Mouse (Mus musculus) macrophage (primary cell): ENCODE measurements around the gene Ugt1a6b. TPM values are rescaled to one million over a fixed set of nuclear protein-coding genes. Genes with fewer than 3 reads are reported as not detected.

ENCODE experiments used
- H3K27ac ChIP-seq: fragments of 350-480 bp; formaldehyde crosslinking; 2 replicates; pipeline ENCODE4 v1.9.0; 2021
- H3K36me3 ChIP-seq: fragments of 350-480 bp; formaldehyde crosslinking; 2 replicates; pipeline ENCODE4 v1.9.0; 2021; ENCODE audit errors: inconsistent target
- H3K4me3 ChIP-seq: fragments of 350-480 bp; formaldehyde crosslinking; 2 replicates; pipeline ENCODE4 v1.9.0; 2021; ENCODE audit errors: inconsistent target
- H3K79me2 ChIP-seq: fragments of 350-480 bp; formaldehyde crosslinking; 2 replicates; pipeline ENCODE4 v1.9.0; 2021; ENCODE audit errors: inconsistent target
- WGBS: methylation state at CpG from one replicate; pipeline ENCODE4 v1.1.7; 2026; ENCODE audit warnings: inconsistent platforms; ENCODE audit not compliant: missing documents; 5-methylcytosine and 5-hydroxymethylcytosine counted together
- polyA plus RNA-seq: library from polyadenylated mRNA; stranded (reverse); fragments of 250-400 nt; gene quantifications from 3 replicates; pipeline ENCODE4 v1.2.4, GENCODE M21; 2018; ENCODE audit warnings: inconsistent platforms

The Ugt1a6b gene
- polyA plus RNA-seq, 1 experiment from 2014 or later: 0.37 TPM

DNA sequence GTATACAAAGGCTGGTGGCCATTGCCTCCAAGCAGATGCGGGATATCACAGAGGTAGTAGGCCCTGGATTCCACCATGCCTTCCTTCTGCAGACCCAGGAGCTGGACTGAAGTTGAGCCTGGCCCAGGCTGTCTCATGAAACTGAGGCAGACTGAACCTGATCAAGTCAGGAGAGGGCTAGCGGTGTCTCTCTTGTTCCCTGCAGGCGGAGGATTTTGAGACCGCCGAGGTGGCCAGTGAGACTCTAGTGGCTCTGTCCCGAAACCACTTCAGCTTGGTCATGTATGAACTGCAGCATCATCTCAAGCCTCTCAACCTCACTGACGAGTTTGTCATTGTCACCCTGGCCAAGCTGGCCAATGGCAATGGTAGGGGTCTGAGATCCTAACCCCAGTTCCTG lies 127.4 kb downstream of the Ugt1a6b start:
- WGBS: 71% methylated on average over 7 of the region's 7 CpGs
- H3K36me3 ChIP-seq: no peaks in the 10 kb centered on the region
- no peak overlapping the region for H3K27ac ChIP-seq
- H3K79me2 ChIP-seq: no peaks in the 10 kb centered on the region
- no peak overlapping the region for H3K4me3 ChIP-seq

DNA sequence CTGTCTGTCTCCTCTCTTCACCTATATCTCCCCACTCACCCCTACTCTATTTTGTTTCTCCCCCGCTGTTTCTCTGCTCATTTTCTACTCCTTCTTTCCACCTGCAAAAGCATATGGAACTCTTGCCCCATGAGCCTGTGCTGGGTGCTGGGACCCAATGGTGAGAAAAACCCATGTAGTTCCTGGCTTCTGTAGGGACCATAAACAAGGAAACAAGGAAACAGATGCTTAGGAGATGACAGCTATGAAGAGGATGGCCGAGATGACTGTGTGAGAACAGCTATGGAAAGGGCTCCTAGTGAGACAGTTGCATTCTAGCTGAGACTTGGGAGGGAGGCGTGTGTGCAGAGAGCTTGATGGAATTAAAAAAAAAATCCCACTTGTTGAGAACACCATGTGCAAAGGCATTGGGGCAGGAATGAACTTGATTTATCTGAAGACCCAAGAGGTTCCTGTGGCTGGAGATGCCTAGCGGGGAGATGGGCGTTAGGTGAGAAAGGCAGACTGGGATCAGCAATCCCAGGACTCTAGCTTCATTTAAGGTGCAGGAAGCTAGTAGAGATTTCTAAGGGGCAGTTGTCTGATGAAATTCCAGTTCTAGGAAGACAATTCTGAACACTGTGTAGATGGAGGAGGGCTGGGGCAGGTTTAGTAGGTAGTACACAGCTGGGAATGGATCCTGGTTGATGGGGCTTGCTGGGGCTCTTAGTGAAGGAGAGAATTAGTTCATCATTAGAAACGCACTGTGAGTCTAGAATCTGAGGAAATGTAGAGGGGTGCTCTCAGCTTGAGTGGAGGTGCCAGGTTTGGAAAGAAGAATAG lies 128.1 kb downstream of the Ugt1a6b start:
- no peaks in the 10 kb centered on the region for H3K36me3 ChIP-seq
- WGBS: 77% methylated on average over 6 of the region's 6 CpGs
- H3K27ac ChIP-seq: no peak overlapping the region
- no peaks in the 10 kb centered on the region for H3K79me2 ChIP-seq
- H3K4me3 ChIP-seq: no peak overlapping the region

DNA sequence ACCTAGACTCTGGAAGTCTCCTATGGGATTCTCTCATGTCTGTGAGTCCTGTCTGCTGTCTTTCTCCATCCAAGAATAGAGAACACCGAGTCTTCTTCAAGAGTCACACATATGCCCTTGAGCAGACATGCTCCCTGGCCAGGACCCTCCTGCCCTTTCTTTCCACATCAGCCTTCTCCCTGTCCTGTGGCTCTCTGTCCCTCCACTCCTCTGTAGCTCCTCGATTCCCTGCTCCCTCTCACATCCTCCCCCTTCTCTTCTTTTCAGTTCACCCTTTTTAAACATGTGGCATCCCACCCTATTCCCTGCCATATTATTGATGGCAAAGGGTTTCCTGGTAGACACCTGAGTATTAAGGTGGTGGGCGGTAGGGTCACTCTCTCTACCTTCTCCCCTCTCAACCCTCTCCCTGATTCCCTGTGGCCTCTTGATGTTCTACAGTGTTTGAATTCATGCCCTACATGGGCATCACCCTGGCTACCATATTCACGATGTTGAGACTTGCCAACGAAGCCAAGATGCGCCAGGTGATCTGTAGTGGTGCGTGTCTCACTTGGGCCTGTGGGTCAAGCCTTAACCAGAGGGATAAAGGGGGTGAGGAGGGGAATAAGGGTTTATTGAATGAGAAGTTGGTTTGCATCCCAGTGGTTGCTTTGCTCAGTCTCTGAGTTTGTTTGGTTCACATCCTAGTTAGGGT lies 128.9 kb downstream of the Ugt1a6b start:
- no peak overlapping the region for H3K4me3 ChIP-seq
- WGBS: 73% methylated on average over 7 of the region's 7 CpGs

DNA sequence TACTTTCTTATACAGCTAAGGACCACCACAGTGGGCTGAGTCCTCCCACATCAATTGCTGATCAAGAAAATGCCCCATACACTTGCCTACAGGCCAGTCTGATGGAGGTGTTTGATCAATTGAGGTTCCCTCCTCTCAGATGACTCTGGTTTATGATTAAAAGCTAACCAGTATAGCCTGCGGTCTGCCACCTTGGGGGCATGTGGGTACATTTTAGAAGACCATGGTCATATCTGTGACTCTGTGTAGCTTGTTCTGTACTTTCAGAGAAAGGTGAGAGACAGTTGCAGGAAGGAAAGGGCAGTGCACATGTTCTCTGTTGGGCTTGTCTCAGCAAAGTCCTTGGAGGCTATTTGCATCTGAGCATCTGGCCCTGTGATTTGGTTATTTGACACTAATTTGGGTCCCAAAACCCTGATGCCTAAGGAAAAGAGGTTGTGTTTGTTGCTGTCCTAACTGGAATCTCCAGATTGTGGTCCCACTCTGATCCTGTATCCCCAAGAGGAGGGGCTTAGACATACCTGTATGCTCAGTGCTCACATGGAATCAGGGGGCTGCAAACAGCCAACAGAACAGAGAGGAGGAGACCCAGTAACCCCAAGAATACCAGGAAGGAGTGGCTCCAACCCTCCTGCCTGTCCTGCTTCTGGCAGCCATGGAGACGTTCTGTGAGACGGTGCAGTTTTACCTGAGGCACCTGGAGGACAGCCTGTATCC lies 129.8 kb downstream of the Ugt1a6b start:
- Histone ChIP-seq H3K79me2 (no peaks in the 10 kb centered on the region), H3K36me3 (no peaks in the 10 kb centered on the region), H3K4me3 (no peak overlapping the region), H3K27ac (no peak overlapping the region)
- WGBS: 55% methylated on average over 3 of the region's 3 CpGs

More for the DNA sequence above, 128.9 kb downstream of the Ugt1a6b start:
- no peaks in the 10 kb centered on the region for H3K79me2 ChIP-seq
- H3K36me3 ChIP-seq: no peaks in the 10 kb centered on the region
- no peak overlapping the region for H3K27ac ChIP-seq

DNA sequence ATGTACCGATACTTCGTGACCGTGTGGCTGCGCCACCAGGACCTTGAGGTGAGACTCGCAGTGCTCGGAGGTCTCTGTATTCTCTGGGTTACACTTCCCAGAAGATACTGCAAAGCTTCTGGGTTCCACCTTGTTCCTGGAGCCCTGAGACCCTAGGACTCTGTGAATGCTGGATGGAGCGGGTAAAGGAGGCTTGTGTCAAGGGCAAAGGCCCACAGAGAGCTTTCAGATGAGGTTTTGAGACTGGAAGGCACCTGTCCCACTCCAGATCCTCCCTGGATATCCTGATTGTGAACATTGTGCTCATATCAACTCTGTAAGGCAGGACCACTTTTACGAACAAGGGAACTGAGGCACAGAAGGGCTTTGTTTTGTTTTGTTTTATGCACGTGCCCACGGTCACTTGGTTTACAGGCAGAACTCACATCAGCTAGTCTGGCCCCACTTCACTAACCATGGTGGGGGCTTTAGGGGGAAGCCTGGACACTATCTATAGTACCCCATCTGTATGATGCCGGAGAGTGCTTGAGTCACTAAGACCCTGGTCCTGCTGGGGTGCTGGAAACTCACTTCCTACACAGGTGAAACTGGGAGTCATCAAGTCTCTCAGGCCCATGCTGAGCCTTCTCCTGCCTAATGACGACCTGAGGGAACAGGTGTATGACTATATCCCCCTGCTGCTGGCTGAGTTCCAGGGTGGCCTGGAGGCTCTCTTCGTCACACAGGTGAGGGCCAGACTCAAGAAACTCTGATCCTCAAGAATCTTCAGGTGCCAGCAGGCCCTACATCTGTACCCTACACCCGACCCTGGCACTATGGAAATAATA lies 130.6 kb downstream of the Ugt1a6b start:
- no peaks in the 10 kb centered on the region for H3K79me2 ChIP-seq
- H3K4me3 ChIP-seq: no peak overlapping the region
- 68% methylated on average over 14 of the region's 14 CpGs for WGBS
- no peaks in the 10 kb centered on the region for H3K36me3 ChIP-seq
- H3K27ac ChIP-seq: no peak overlapping the region

DNA sequence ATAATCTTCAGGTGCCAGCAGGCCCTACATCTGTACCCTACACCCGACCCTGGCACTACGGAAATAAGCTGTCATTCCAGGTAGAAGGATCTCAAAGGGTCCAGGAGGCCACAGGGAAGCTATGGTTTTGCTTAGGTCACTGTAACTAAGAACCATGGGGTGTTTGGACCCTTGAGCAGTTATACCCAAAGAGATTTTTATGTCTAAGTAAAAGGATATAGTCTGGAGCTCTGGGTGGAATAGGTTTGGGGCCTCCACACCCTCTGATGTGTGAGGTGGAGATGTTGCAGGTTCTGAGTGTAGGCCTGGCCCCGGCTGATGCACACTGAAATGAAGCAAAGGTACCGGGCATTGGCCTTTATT lies 131.2 kb downstream of the Ugt1a6b start:
- 67% methylated on average over 4 of the region's 4 CpGs for WGBS
- Histone ChIP-seq H3K27ac (no peak overlapping the region), H3K36me3 (no peaks in the 10 kb centered on the region)

DNA sequence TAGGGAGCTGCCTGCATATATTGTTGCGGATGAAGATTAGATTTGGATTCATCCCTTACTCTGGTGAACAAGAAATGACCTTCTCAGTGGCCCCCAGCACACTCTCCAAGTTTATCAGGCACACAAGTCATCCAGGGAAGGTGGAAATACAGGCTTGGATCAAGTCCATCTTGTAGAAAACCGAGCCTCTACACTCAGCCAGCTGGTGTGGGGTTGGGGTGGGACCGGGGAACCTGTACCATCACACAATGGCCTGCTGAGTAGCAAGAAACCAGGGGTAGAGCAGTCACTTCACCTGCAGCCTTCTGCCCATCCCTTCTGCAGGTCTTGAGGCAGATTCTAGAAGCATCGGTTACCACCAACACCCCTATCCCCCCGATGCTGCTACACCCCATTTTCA lies 131.6 kb downstream of the Ugt1a6b start:
- 42% methylated on average over 5 of the region's 5 CpGs for WGBS
- no peaks in the 10 kb centered on the region for H3K36me3 ChIP-seq
- no peak overlapping the region for H3K27ac ChIP-seq
- no peaks in the 10 kb centered on the region for H3K79me2 ChIP-seq
- no peak overlapping the region for H3K4me3 ChIP-seq

More for the DNA sequence above, 131.2 kb downstream of the Ugt1a6b start:
- Histone ChIP-seq H3K79me2 (no peaks in the 10 kb centered on the region), H3K4me3 (no peak overlapping the region)

DNA sequence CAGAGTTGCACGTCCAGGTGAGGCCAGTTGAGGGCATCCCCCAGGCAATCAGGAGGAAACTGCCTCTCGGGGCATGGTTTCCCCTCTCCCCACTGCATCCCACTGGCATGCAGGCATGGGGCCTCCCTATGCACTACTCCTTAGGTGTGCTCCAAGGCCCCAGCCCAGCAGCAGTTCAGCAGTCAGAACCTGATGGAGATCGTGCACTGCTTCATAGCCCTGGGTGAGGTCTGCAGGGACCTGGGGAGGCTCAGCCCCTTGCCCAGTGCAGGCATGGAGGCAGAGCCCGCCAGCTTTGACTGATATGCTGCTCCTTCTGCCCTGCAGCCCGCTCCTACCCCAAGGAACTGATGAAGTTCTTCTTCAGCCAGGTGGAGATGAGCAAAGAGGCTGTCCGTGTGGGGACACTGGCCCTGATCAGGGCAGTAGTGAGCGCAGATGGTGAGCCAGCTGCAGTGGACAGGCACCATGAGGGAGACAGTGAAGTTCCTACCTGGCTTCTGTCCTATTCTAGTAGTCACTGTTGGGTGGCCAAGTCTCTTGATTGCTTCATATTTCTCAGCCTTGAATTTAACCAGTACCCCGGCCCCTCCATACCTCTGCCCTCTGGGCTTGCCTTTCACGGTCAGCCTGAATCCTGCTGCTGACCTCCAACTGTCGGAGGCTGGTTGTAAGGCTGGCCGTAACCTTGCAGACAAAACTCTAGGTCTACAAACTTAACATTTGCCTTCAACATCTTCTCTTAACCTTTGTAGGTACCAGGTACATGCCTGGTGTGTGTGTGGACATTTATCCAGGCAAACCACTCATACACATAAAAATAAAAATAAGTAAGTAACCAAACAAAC lies 132.2 kb downstream of the Ugt1a6b start:
- no peak overlapping the region for H3K27ac ChIP-seq
- no peaks in the 10 kb centered on the region for H3K79me2 ChIP-seq
- H3K4me3 ChIP-seq: no peak overlapping the region
- WGBS: 64% methylated on average over 11 of the region's 11 CpGs
- H3K36me3 ChIP-seq: no peaks in the 10 kb centered on the region

DNA sequence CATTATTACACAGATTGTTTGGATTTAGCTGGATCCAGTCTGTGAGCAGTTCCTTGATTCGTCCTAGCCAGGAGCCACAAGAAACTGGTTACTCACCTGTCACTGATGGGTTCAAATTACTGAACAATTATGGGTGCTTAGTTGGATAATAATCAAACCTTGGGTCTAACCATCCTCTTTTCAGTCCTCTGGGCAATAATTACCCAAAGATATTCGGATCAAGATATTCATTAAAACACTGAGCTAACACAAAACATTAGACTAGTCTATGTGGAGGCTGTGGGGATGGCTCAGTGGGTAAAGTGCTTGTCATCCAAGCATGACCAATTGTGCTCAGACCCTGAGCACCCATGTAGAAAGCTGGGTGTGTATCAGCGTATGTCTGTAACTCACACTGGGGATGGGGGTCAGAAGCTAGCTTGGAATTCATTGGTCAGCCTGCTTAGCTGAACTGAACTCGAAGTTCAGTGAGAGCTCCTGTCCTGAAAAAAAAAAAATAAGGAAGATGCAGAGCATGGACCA lies 132.9 kb downstream of the Ugt1a6b start:
- no peak overlapping the region for H3K27ac ChIP-seq
- WGBS: 66% methylated on average over 4 of the region's 4 CpGs
- no peak overlapping the region for H3K4me3 ChIP-seq
- no peaks in the 10 kb centered on the region for H3K79me2 ChIP-seq
- no peaks in the 10 kb centered on the region for H3K36me3 ChIP-seq

DNA sequence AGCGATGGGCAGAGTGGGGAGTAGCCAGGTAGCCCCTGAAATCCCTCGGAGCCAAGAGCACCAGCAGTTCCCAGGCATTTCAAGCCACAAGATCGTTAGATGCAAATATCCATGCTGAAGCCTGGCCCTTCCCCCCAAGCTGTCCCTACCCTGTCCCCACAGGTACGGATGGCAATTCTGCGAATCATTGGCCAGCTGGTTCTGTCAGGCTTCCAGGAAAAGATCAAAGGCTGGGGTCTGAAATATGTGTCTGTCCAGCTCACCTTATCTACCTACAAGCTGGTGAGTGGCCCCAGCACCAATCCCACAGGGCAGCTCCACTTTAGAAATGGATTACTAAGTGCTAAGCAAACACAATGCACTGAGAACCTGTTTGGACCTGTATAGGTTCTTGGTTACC lies 134.3 kb downstream of the Ugt1a6b start:
- Histone ChIP-seq H3K79me2 (no peaks in the 10 kb centered on the region), H3K4me3 (no peak overlapping the region)
- WGBS: 78% methylated on average over 5 of the region's 5 CpGs

DNA sequence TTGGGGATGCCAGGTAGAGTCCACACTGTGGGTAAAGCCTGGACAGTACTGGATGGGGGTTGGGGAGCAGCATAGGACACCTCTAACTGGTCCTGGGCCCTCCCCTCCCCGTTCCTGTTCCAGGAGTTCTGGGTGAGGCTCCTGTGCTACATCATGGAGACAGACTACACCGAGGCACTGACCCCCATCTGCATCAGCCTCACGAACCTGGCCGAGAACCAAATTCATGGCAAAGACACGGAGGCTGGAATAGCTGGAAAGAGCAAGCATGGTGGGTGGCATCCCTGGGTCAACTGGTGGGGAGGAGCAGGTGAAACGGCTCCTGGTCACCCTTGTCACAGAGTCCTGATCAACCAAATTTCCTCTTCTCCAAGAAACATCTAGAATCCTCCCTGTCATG lies 135.7 kb downstream of the Ugt1a6b start:
- Histone ChIP-seq H3K4me3 (no peak overlapping the region), H3K79me2 (no peaks in the 10 kb centered on the region), H3K36me3 (no peaks in the 10 kb centered on the region), H3K27ac (no peak overlapping the region)
- WGBS: 80% methylated on average over 6 of the region's 6 CpGs

More for the DNA sequence above, 134.3 kb downstream of the Ugt1a6b start:
- Histone ChIP-seq H3K27ac (no peak overlapping the region), H3K36me3 (no peaks in the 10 kb centered on the region)

DNA sequence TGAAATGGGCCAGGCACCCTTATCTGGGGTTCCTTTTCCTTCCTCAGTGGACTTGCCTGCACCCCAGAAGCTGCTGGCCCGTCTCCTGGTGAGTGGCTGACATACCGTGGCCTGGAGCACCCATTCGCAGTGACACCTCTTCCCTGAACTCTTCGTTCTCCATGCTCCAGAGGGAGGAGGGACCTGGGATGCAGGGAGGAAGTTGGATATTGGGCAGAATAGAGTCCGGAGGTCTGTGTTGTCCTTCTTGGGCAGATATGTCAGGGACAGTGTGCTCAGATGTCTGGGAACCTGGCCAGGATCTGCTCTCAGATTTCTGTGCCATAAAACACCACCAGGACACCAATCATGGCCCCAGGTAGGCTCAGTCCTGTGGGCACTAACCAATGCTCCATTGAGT lies 137.0 kb downstream of the Ugt1a6b start:
- no peak overlapping the region for H3K4me3 ChIP-seq
- no peak overlapping the region for H3K27ac ChIP-seq
- H3K79me2 ChIP-seq: no peaks in the 10 kb centered on the region
- WGBS: 73% methylated on average over 5 of the region's 5 CpGs
- no peaks in the 10 kb centered on the region for H3K36me3 ChIP-seq

DNA sequence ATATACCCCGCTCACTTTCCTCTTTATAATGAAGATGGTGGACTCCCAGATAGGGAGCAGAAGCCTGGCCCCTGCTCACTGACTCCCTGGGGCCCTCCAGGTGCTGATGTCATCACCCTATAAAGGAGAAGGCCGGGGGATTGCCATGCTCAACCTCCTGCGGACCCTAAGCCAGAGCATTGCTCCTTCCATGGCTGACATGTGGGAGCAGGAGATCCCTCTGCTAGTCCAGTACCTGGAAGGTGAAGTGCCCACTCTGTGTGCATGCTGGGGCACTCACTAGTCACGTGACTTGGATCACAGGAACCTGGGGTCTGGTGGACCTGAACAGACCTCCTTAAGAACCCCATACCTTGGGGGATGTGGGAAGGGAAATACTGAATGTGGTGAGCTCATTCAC lies 137.5 kb downstream of the Ugt1a6b start:
- no peaks in the 10 kb centered on the region for H3K79me2 ChIP-seq
- 75% methylated on average over 4 of the region's 4 CpGs for WGBS
- no peak overlapping the region for H3K27ac ChIP-seq
- H3K36me3 ChIP-seq: no peaks in the 10 kb centered on the region
- H3K4me3 ChIP-seq: no peak overlapping the region
